Mouse (Mus musculus) lung, embryonic 15.5 days (tissue): ENCODE data around the gene Hspa1a. TPM values are rescaled to one million over a fixed set of nuclear protein-coding genes. Genes with fewer than 3 reads are reported as not detected.
"Not testable (repeated sequence)": the region's sequence is repeated elsewhere in the genome, so short reads cannot be mapped to it uniquely, and the experiment has no call there.

Experiments
- ATAC-seq: fragments of 200-750 bp; cut with Nextera tagmentation; 2 replicates; pipeline ENCODE4 v1.8.0; 2017; ENCODE audit warnings: moderate number of reproducible peaks, borderline replicate concordance; ENCODE audit not compliant: low FRiP score, low TSS enrichment; ENCODE audit errors: extremely low read depth
- H3K27ac ChIP-seq: fragments of 300-500 bp; sonication (generic); 2 replicates; pipeline ENCODE4 v1.5.1; 2015; ENCODE audit warnings: moderate library complexity, mild to moderate bottlenecking, inconsistent platforms
- H3K27me3 ChIP-seq: fragments of 300-500 bp; sonication (generic); 2 replicates; pipeline ENCODE4 v1.6.1; 2015; ENCODE audit warnings: inconsistent platforms
- H3K36me3 ChIP-seq: fragments of 300-500 bp; sonication (generic); 2 replicates; pipeline ENCODE4 v1.6.1; 2015; ENCODE audit warnings: inconsistent platforms
- H3K4me1 ChIP-seq: fragments of 300-500 bp; sonication (generic); 2 replicates; pipeline ENCODE4 v1.6.1; 2015; ENCODE audit warnings: inconsistent platforms
- H3K4me2 ChIP-seq: fragments of 300-500 bp; sonication (generic); 2 replicates; pipeline ENCODE4 v1.6.1; 2015; ENCODE audit warnings: inconsistent platforms, mild to moderate bottlenecking, moderate library complexity
- H3K4me3 ChIP-seq: fragments of 300-500 bp; sonication (generic); 2 replicates; pipeline ENCODE4 v1.5.1; 2015; ENCODE audit warnings: mild to moderate bottlenecking, inconsistent platforms
- H3K9ac ChIP-seq: fragments of 300-500 bp; sonication (generic); 2 replicates; pipeline ENCODE4 v1.6.1; 2015; ENCODE audit warnings: inconsistent platforms
- H3K9me3 ChIP-seq: fragments of 300-500 bp; sonication (generic); 2 replicates; pipeline ENCODE4 v1.6.1; 2016; ENCODE audit warnings: inconsistent platforms
- WGBS: fragments of 180-500 bp; shearing (Covaris S2); methylation state at CpG from one replicate; pipeline ENCODE4 v1.1.7; 2015; 5-methylcytosine and 5-hydroxymethylcytosine counted together
- polyA plus RNA-seq: library from polyadenylated mRNA; unstranded; fragments of >200 nt; fragmentation: Nextera tagmentation; extraction: Ambion mirVana; gene quantifications from 2 replicates; pipeline ENCODE4 v1.2.1, GENCODE M21; 2015

Hspa1a gene
- polyA plus RNA-seq, 1 experiment from 2014 or later = 3.4 TPM

- Histone ChIP-seq H3K9me3 (no peaks in the 10 kb centered on the region), H3K9ac (no peak overlapping the region), H3K36me3 (no peaks in the 10 kb centered on the region), H3K4me3 (no peak overlapping the region), H3K4me1 (peaks cover 18% of the 10 kb centered on the region), H3K27ac (no peak overlapping the region), H3K27me3 (no peaks in the 10 kb centered on the region), H3K4me2 (no peak overlapping the region)
- ATAC-seq = no peak
- WGBS = 91% methylated on average over 4 of the region's 4 CpGs
Observed at GRCm38 (mm10) chr17:34979631-34980030, 7.7 kb upstream of the Hspa1a start.

DNA sequence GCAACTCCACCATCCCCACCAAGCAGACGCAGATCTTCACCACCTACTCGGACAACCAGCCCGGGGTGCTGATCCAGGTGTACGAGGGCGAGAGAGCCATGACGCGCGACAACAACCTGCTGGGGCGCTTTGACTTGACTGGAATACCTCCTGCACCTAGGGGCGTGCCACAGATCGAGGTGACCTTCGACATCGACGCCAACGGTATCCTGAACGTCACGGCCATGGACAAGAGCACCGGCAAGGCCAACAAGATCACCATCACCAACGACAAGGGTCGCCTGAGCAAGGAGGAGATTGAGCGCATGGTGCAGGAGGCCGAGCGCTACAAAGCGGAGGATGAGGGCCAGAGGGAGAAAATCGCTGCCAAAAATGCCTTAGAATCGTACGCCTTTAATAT is 6.3 kb upstream of the Hspa1a start:
- Histone ChIP-seq H3K4me2 (no peak overlapping the region), H3K4me1 (peaks cover 14% of the 10 kb centered on the region), H3K4me3 (no peak overlapping the region), H3K9ac (no peak overlapping the region), H3K36me3 (no peaks in the 10 kb centered on the region), H3K27me3 (no peaks in the 10 kb centered on the region), H3K27ac (no peak overlapping the region), H3K9me3 (no peaks in the 10 kb centered on the region)
- WGBS = 82% methylated on average over 27 of the region's 27 CpGs
- ATAC-seq = no peak

- 93% methylated on average over 20 of the region's 20 CpGs for WGBS
- no peaks in the 10 kb centered on the region for H3K27me3 ChIP-seq
- H3K27ac ChIP-seq = no peak overlapping the region
- H3K4me2 ChIP-seq = no peak overlapping the region
- no peak overlapping the region for H3K4me3 ChIP-seq
- H3K9me3 ChIP-seq = no peaks in the 10 kb centered on the region
- ATAC-seq = no peak
- no peak overlapping the region for H3K9ac ChIP-seq
- H3K4me1 ChIP-seq = peaks cover 13% of the 10 kb centered on the region
- H3K36me3 ChIP-seq = no peaks in the 10 kb centered on the region
Observed at GRCm38 (mm10) chr17:34977000-34977399, 5.0 kb upstream of the Hspa1a start.

DNA sequence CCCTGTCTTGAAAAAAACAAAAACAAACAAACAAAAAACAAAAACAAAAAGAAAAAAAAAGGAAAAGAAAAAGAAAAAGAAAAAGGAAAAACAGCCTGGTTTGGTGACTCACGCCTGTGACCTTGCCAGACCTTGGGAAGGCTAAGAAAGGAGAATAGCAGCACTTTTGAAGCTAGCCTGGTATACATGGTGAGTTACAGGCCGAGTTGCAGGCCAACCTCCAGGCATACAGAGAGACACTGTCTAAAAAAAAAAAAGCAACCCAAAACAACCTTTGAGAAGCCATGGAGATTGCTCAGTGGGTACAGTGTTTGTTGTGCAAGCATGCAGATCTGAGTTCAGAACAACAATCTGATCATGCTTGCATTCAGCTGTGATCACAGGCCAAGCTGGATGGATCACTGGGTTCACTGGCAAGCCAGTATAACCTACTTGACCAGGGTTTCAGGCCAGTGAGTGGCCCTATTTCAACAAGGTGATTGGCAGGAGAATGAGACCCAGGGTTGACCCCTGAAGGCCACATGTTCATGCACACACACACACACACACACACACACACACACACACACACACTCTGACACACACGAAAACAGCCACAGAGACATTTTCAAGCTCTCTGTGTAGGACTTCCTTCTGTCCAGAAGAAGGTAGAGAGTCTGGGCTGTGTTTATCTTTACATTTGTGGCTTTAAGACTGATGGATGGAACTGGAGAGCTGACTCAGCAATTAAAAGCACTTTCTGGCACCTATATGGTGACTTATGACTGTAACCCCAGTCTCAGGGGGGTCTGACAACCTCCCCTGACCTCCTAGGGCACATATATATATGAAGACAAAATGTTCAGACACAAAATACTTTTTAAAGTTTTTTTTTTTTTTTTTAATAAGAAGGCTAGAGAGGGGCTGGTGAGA is 3.9 kb upstream of the Hspa1a start:
- Histone ChIP-seq H3K4me3 (no peak overlapping the region), H3K36me3 (no peaks in the 10 kb centered on the region), H3K9ac (no peak overlapping the region), H3K4me2 (no peak overlapping the region), H3K9me3 (no peaks in the 10 kb centered on the region), H3K4me1 (peaks cover 8% of the 10 kb centered on the region), H3K27me3 (no peaks in the 10 kb centered on the region), H3K27ac (no peak overlapping the region)
- WGBS = 67% methylated on average over 3 of the region's 3 CpGs
- ATAC-seq = no peak

DNA sequence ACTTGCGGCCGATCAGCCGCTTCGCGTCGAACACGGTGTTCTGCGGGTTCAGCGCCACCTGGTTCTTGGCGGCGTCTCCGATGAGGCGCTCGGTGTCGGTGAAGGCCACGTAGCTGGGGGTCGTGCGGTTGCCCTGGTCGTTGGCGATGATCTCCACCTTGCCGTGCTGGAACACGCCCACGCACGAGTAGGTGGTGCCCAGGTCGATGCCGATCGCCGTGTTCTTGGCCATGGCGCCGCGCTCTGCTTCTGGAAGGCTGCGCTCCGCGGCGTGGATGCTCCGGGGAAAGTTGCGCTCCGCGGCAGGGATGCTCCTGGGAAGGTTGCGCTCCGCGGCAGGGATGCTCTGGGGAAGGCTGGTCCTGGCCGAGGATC is 275 bp downstream of the Hspa1a start:
- not testable (repeated sequence) for H3K27ac ChIP-seq, H3K36me3 ChIP-seq, H3K9me3 ChIP-seq, H3K4me1 ChIP-seq, H3K9ac ChIP-seq
- WGBS = under 1% methylated on average over 27 of the region's 43 CpGs
- H3K27me3 ChIP-seq = peaks cover 26% of the 10 kb centered on the region
- H3K4me3 ChIP-seq = peak overlapping the region; percentile 44
- H3K4me2 ChIP-seq = peak overlapping the region; percentile 86
- peak; percentile 34; the same call in 1 of the 2 replicates for ATAC-seq

DNA sequence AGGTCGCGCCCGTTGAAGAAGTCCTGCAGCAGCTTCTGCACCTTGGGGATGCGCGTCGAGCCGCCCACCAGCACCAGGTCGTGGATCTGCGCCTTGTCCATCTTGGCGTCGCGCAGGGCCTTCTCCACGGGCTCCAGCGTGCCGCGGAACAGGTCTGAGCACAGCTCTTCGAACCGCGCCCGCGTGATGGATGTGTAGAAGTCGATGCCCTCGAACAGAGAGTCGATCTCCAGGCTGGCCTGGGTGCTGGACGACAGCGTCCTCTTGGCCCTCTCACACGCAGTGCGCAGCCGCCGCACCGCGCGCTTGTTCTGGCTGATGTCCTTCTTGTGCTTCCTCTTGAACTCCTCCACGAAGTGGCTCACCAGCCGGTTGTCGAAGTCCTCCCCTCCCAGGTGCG is 1.1 kb downstream of the Hspa1a start:
- not testable (repeated sequence) for H3K27ac ChIP-seq, H3K4me3 ChIP-seq, H3K36me3 ChIP-seq, H3K4me1 ChIP-seq, H3K4me2 ChIP-seq, ATAC-seq, H3K9ac ChIP-seq, H3K9me3 ChIP-seq
- peaks cover 26% of the 10 kb centered on the region for H3K27me3 ChIP-seq
- WGBS = 28% methylated on average over 24 of the region's 37 CpGs

DNA sequence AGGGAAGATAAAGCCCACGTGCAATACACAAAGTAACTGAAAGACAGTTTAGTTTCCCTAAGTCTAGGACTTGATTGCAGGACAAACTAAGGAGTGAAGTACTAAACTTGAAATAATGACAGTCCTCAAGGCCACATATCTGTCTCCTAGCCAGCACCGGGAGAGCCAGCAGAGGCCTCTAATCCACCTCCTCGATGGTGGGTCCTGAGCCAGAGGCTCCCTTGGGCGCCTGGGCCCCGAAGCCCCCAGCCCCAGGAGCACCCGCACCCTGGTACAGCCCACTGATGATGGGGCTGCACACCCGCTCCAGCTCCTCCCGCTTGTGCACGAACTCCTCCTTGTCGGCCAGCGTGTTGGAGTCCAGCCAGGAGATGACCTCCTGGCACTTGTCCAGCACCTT is 2.1 kb downstream of the Hspa1a start, which contains the start of gene Gm20481:
TSS of gene Gm20481 (plus strand) at position 91 of the 400 bp plus-strand sequence.
- 52% methylated on average over 6 of the region's 11 CpGs for WGBS
- H3K9ac ChIP-seq, H3K36me3 ChIP-seq: not testable (repeated sequence)

DNA sequence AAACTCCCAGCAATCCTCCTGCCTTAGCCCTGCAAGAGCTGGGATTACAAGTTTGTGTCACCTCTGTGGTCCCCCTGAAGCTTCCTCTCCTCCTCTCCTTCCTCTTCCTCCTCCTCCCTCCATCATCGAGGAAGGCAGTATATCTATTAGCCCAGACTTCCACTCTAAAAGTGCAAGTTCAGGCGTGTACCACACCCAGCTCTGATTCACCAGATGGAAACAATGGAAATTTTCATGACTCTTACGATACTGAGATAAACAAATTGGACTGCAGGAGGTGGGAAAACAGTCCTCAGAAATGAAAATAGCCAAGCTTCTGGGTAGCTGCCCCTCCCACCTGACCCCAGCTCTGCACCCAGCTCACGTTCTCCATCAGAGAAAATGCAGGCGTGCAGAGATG is 6.3 kb downstream of the Hspa1a start:
- H3K27ac ChIP-seq = no peak overlapping the region
- no peak overlapping the region for H3K4me3 ChIP-seq
- no peaks in the 10 kb centered on the region for H3K9me3 ChIP-seq
- H3K36me3 ChIP-seq = no peaks in the 10 kb centered on the region
- H3K27me3 ChIP-seq = peaks cover 26% of the 10 kb centered on the region
- H3K9ac ChIP-seq = no peak overlapping the region
- no peak for ATAC-seq
- 55% methylated on average over 5 of the region's 5 CpGs for WGBS
- peaks cover 3% of the 10 kb centered on the region; the same call in 1 of the 2 replicates for H3K4me1 ChIP-seq
- H3K4me2 ChIP-seq = no peak overlapping the region

More for the DNA sequence above, 2.1 kb downstream of the Hspa1a start, which contains the start of gene Gm20481:
- not testable (repeated sequence) for H3K27ac ChIP-seq, H3K4me3 ChIP-seq, H3K4me2 ChIP-seq, H3K9me3 ChIP-seq, H3K4me1 ChIP-seq, ATAC-seq
- H3K27me3 ChIP-seq = peaks cover 26% of the 10 kb centered on the region

DNA sequence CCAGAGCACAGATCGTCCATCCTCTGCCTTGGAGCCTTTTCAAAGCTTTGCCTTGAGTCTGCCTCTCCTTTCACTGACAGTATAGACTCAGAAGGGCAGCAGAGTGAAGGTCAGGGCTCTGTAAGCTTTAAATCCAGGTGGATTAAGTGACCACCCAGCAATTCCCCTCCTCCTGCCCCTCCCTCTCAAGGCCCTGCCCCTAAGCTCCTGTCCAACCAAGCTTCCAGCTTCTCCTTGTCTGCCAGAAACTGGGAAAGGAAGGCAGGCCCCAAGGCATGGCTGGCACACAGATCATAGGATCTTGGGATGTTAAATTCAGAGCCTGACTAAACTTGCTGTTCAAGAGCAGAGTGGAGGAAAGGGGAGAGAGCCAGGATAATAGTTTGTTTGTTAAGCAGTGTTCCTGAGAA is 7.3 kb downstream of the Hspa1a start:
- Histone ChIP-seq H3K36me3 (no peaks in the 10 kb centered on the region), H3K9me3 (no peaks in the 10 kb centered on the region), H3K4me2 (no peak overlapping the region), H3K4me3 (no peak overlapping the region), H3K4me1 (peaks cover 11% of the 10 kb centered on the region), H3K27ac (no peak overlapping the region), H3K9ac (no peak overlapping the region), H3K27me3 (peaks cover 23% of the 10 kb centered on the region)
- ATAC-seq = no peak
- WGBS = 41% methylated on average over 1 of the region's 1 CpGs

- Histone ChIP-seq H3K4me1 (peaks cover 11% of the 10 kb centered on the region), H3K9ac (no peak overlapping the region), H3K9me3 (no peaks in the 10 kb centered on the region), H3K4me2 (no peak overlapping the region), H3K4me3 (no peak overlapping the region), H3K27ac (no peak overlapping the region), H3K27me3 (peaks cover 4% of the 10 kb centered on the region), H3K36me3 (no peaks in the 10 kb centered on the region)
- 61% methylated on average over 1 of the region's 1 CpGs for WGBS
- ATAC-seq = no peak
Observed at GRCm38 (mm10) chr17:34962841-34963240, 9.1 kb downstream of the Hspa1a start.

DNA sequence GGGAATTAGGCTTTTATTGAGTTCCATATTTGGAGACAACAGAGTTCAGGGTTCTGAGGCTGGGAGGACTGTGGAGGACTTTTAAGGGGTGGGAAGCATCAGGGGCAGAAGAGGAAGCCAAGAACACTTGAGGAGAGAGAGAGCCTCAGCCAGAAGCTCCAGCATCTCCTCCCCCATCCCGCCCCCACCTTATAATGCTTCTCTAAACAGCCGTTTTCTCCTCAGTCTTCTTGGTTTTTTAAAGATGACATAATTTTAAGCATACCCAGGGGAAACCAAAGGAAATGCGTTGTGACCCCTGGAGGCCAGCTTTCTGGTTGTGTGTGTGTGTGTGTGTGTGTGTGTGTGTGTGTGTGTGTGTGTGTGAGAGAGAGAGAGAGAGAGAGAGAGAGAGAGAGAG is 9.8 kb downstream of the Hspa1a start:
- 23% methylated on average over 3 of the region's 3 CpGs for WGBS
- H3K27ac ChIP-seq = no peak overlapping the region
- ATAC-seq = no peak
- no peak overlapping the region for H3K4me2 ChIP-seq
- H3K9me3 ChIP-seq = no peaks in the 10 kb centered on the region
- H3K9ac ChIP-seq = no peak overlapping the region
- no peak overlapping the region for H3K4me3 ChIP-seq
- no peaks in the 10 kb centered on the region for H3K36me3 ChIP-seq
- no peaks in the 10 kb centered on the region; the same call in 1 of the 2 replicates for H3K27me3 ChIP-seq
- H3K4me1 ChIP-seq = peaks cover 11% of the 10 kb centered on the region

- Histone ChIP-seq H3K9ac (no peak overlapping the region), H3K4me2 (no peak overlapping the region), H3K27ac (no peak overlapping the region), H3K4me3 (no peak overlapping the region), H3K9me3 (no peaks in the 10 kb centered on the region), H3K4me1 (peaks cover 11% of the 10 kb centered on the region), H3K36me3 (no peaks in the 10 kb centered on the region), H3K27me3 (peaks cover 6% of the 10 kb centered on the region)
- ATAC-seq = no peak
Observed at GRCm38 (mm10) chr17:34960702-34961493, 11.1 kb downstream of the Hspa1a start.
